Mouse (Mus musculus) liver, adult 2 months (tissue): ENCODE data around the gene 5730409E04Rik.

Experiments used
- CTCF ChIP-seq: fragments of 200-500 bp; IDR thresholded peaks from 2 replicates; pipeline ENCODE4 v1.5.1; 2011; ENCODE audit warnings: low read depth, low read length, control low read depth
- POLR2A ChIP-seq: fragments of 200-500 bp; IDR thresholded peaks from 2 replicates; pipeline ENCODE4 v1.6.1; 2011; ENCODE audit warnings: low read length, control low read depth; ENCODE audit not compliant: insufficient read depth; ENCODE audit errors: extremely low read depth

GRCm38 (mm10) chr4:126602445-126602762, 7.2 kb upstream of the 5730409E04Rik start:
- TF ChIP-seq POLR2A (no peak), CTCF (no peak)
